Mouse (Mus musculus): ENCODE data around the gene Nrsn1.
"Not testable (repeated sequence)": the region's sequence is repeated elsewhere in the genome, so short reads cannot be mapped to it uniquely, and the experiment has no call there.

Gene Nrsn1

GRCm38 (mm10) chr13:25270402-25270801 is at the start of gene Nrsn1:
Gene Nrsn1 (minus strand): TSS chr13:25270502.
- DNase-seq (ENCODE audit: low spot score in 2 of 2), result not testable (repeated sequence)

- DNase-seq (ENCODE audit: low spot score in 2 of 2), result no peak
Observed at GRCm38 (mm10) chr13:25312059-25312458, 41.8 kb upstream of the Nrsn1 start.

- DNase-seq (ENCODE audit: low spot score in 2 of 2), result no peak
Observed at GRCm38 (mm10) chr13:25310068-25310467, 39.8 kb upstream of the Nrsn1 start.

- no peak for DNase-seq (ENCODE audit: low spot score in 2 of 2)
Observed at GRCm38 (mm10) chr13:25288736-25289135, 18.4 kb upstream of the Nrsn1 start.

- DNase-seq (ENCODE audit: low spot score in 2 of 2), result no peak
Observed at GRCm38 (mm10) chr13:25274934-25275565, 4.7 kb upstream of the Nrsn1 start.

- DNase-seq (ENCODE audit: low spot score in 2 of 2), result no peak
Observed at GRCm38 (mm10) chr13:25272189-25272588, 1.9 kb upstream of the Nrsn1 start.

- DNase-seq (ENCODE audit: low spot score in 2 of 2), result peak in 1 of 2 experiments; percentile 12
Observed at GRCm38 (mm10) chr13:25269569-25270268, 583 bp downstream of the Nrsn1 start.

- DNase-seq (ENCODE audit: low spot score in 2 of 2), result peak in 1 of 2 experiments; percentile 41
Observed at GRCm38 (mm10) chr13:25269039-25269438, 1.3 kb downstream of the Nrsn1 start.

- DNase-seq (ENCODE audit: low spot score in 2 of 2), result no peak
Observed at GRCm38 (mm10) chr13:25262748-25263147, 7.6 kb downstream of the Nrsn1 start.

- no peak for DNase-seq (ENCODE audit: low spot score in 2 of 2)
Observed at GRCm38 (mm10) chr13:25257608-25258007, 12.7 kb downstream of the Nrsn1 start.

GRCm38 (mm10) chr13:25254478-25255263 is 15.6 kb downstream of the Nrsn1 start:
- DNase-seq (ENCODE audit: low spot score in 2 of 2), result no peak

- no peak for DNase-seq (ENCODE audit: low spot score in 2 of 2)
Observed at GRCm38 (mm10) chr13:25251893-25252292, 18.4 kb downstream of the Nrsn1 start.

- no peak for DNase-seq (ENCODE audit: low spot score in 2 of 2)
Observed at GRCm38 (mm10) chr13:25220186-25220787, 50.0 kb downstream of the Nrsn1 start.

GRCm38 (mm10) chr13:25218394-25218793 is 51.9 kb downstream of the Nrsn1 start:
- DNase-seq (ENCODE audit: low spot score in 2 of 2), result no peak

- DNase-seq (ENCODE audit: low spot score in 2 of 2), result no peak
Observed at GRCm38 (mm10) chr13:25206950-25207349, 63.4 kb downstream of the Nrsn1 start.
